Mouse (Mus musculus): ENCODE results near the gene Pla2g2f. TPM values are rescaled to one million over a fixed set of nuclear protein-coding genes. Genes with fewer than 3 reads are reported as not detected.

Gene Pla2g2f
- total RNA-seq, 2 experiments from 2014 or later = 1.2 to 1.9 TPM

- no peak for DNase-seq
These were observed 43.2 kb downstream of the Pla2g2f start for GRCm38 (mm10) chr4:138714186-138714585.

- no peak for DNase-seq
These were observed 44.8 kb downstream of the Pla2g2f start for GRCm38 (mm10) chr4:138712621-138713020.

- DNase-seq = no peak
These were observed 45.3 kb downstream of the Pla2g2f start for GRCm38 (mm10) chr4:138712096-138712495.

- DNase-seq = no peak
These were observed 46.2 kb downstream of the Pla2g2f start for GRCm38 (mm10) chr4:138711051-138711820.

- peak; percentile 60 to 66 for DNase-seq
These were observed 46.8 kb downstream of the Pla2g2f start for GRCm38 (mm10) chr4:138710633-138711032.

- DNase-seq = no peak
These were observed 47.5 kb downstream of the Pla2g2f start for GRCm38 (mm10) chr4:138709944-138710343.

- DNase-seq = no peak
These were observed 48.2 kb downstream of the Pla2g2f start for GRCm38 (mm10) chr4:138709246-138709645.

- no peak for DNase-seq
These were observed 48.8 kb downstream of the Pla2g2f start for GRCm38 (mm10) chr4:138708636-138709035.

GRCm38 (mm10) chr4:138706620-138707019 lies 50.8 kb downstream of the Pla2g2f start:
- DNase-seq = no peak

- DNase-seq = no peak
These were observed 53.3 kb downstream of the Pla2g2f start for GRCm38 (mm10) chr4:138704169-138704568.

- DNase-seq = no peak
These were observed 53.8 kb downstream of the Pla2g2f start for GRCm38 (mm10) chr4:138703591-138703990.

GRCm38 (mm10) chr4:138702528-138702927 lies 54.9 kb downstream of the Pla2g2f start:
- no peak for DNase-seq

GRCm38 (mm10) chr4:138702031-138702430 lies 55.4 kb downstream of the Pla2g2f start:
- no peak for DNase-seq

GRCm38 (mm10) chr4:138701111-138701510 lies 56.3 kb downstream of the Pla2g2f start:
- no peak for DNase-seq

Other genes starting within 250 kb of the Pla2g2f start
- 1 to 10 TPM; 1.8 to 2.1 TPM for gene Vwa5b1, start 121.7 kb downstream of the Pla2g2f start, total RNA-seq (2021)
- under 1 TPM; 0.10 to 0.22 TPM for gene Pla2g2c, start 32.8 kb downstream of the Pla2g2f start, total RNA-seq (2021)
- 1 to 10 TPM in 1 of 2 experiments, under 1 TPM in 1; 0.80 to 1.2 TPM for gene Ubxn10, start 20.5 kb downstream of the Pla2g2f start, total RNA-seq (2021)
- under 1 TPM; 0.23 to 0.40 TPM for gene Pla2g2d, start 18.1 kb upstream of the Pla2g2f start, total RNA-seq (2021)
- under 1 TPM; 0.70 to 0.73 TPM for gene Pla2g5, start 105.9 kb upstream of the Pla2g2f start, total RNA-seq (2021)
- not detected for gene Gm13030, start 116.3 kb upstream of the Pla2g2f start, total RNA-seq (2021)
- not detected for gene Pla2g2e, start 120.3 kb upstream of the Pla2g2f start, total RNA-seq (2021)
- 10 to 100 TPM; 10.8 to 12.8 TPM for gene Otud3, start 156.3 kb upstream of the Pla2g2f start, total RNA-seq (2021)
- gene Rnf186, start 209.5 kb upstream of the Pla2g2f start, total RNA-seq (2021) = not detected
- gene Tmco4, start 215.3 kb upstream of the Pla2g2f start, total RNA-seq (2021) = 1 to 10 TPM; 2.0 to 2.5 TPM

All from layer of hippocampus, postnatal 36 days (tissue).